Mouse (Mus musculus): ENCODE measurements around the gene Zfp169.

DNA sequence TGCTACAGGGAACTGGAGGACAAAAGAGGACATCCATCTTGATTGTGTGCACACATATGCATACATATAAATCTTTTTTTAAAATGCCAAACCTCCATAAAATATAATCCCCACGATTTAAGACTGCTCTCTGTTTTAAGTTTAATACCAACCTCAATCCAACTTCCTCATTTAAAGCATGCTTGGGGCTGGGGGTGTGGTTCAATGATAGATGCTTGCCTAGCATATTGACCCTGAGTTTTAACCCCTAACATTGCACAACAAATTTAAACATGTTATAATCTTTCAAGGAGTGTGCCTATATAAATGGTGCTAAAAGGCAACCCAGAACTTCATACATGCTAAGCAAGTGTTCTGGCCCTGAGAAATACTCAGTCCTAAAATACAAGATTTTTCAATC is 27.2 kb upstream of the Zfp169 start:
- TF ChIP-seq CTCF (IDR thresholded peaks at IDR 0.05; ENCODE audit: control insufficient read depth, insufficient read depth, insufficient read length) = no peak
- no peak for TF ChIP-seq CEBPB (IDR thresholded peaks at IDR 0.05; ENCODE audit: low read depth)
- TF ChIP-seq MAX (IDR thresholded peaks at IDR 0.05) = no peak
- no peak for TF ChIP-seq MYOD1 (IDR thresholded peaks at IDR 0.05; ENCODE audit: control insufficient read depth, insufficient read length, low read depth)
- TF ChIP-seq MYOG (IDR thresholded peaks at IDR 0.05; ENCODE audit: control insufficient read depth, extremely low read depth, insufficient read length) = no peak
- TF ChIP-seq USF1 (IDR thresholded peaks at IDR 0.05; ENCODE audit: low read depth) = no peak
